Mouse (Mus musculus) heart, embryonic 14.5 days (tissue): ENCODE measurements around the gene Pank2. TPM values are rescaled to one million over a fixed set of nuclear protein-coding genes. Genes with fewer than 3 reads are reported as not detected.
A peak's percentile ranks its signal among the peaks of the same experiment; 100 is the strongest.

Experiments used
- ATAC-seq: fragments of 200-750 bp; cut with Nextera tagmentation; 2 replicates; pipeline ENCODE4 v1.8.0; 2017; ENCODE audit warnings: low read depth, moderate TSS enrichment; ENCODE audit not compliant: insufficient number of reproducible peaks, insufficient read depth, low FRiP score
- H3K27ac ChIP-seq, 2 experiments: fragments of 200-500 bp in 1 of 2; fragments of 300-500 bp in 1 of 2; sonication (generic) in 1 of 2; replicated peaks in 1 of 2; 2 replicates each; pipeline ENCODE4 v1.5.1; 2012 to 2014; ENCODE audit warnings: low read depth in 2 of 2, low read length in 2 of 2, control low read depth in 1 of 2, mild to moderate bottlenecking in 1 of 2, mixed read lengths in 1 of 2; ENCODE audit not compliant: control insufficient read depth in 1 of 2, insufficient read depth in 1 of 2
- H3K27me3 ChIP-seq: fragments of 300-500 bp; sonication (generic); 2 replicates; pipeline ENCODE4 v1.6.1; 2014; ENCODE audit warnings: mild to moderate bottlenecking, low read length, control low read depth; ENCODE audit not compliant: control insufficient read depth, insufficient read depth
- H3K36me3 ChIP-seq: fragments of 300-500 bp; sonication (generic); 2 replicates; pipeline ENCODE4 v1.6.1; 2014; ENCODE audit warnings: mild to moderate bottlenecking, control low read depth, low read length, mixed read lengths; ENCODE audit not compliant: control insufficient read depth, insufficient read depth
- H3K4me1 ChIP-seq, 2 experiments: fragments of 200-500 bp in 1 of 2; fragments of 300-500 bp in 1 of 2; sonication (generic) in 1 of 2; 2 replicates each; pipeline ENCODE4 v1.6.1; 2012 to 2014; ENCODE audit warnings: low read length in 2 of 2, control low read depth in 1 of 2, mixed read lengths in 1 of 2; ENCODE audit not compliant: control insufficient read depth in 2 of 2, insufficient read depth in 2 of 2
- H3K4me2 ChIP-seq: fragments of 300-500 bp; sonication (generic); 2 replicates; pipeline ENCODE4 v1.6.1; 2014; ENCODE audit warnings: mild to moderate bottlenecking, low read length
- H3K4me3 ChIP-seq, 2 experiments: fragments of 200-500 bp in 1 of 2; fragments of 300-500 bp in 1 of 2; sonication (generic) in 1 of 2; 2 replicates each; pipeline ENCODE4 v1.5.1; 2012 to 2014; ENCODE audit warnings: low read length in 2 of 2, mild to moderate bottlenecking in 2 of 2, control low read depth in 1 of 2, low read depth in 1 of 2, moderate library complexity in 1 of 2; ENCODE audit not compliant: control insufficient read depth in 1 of 2, insufficient read depth in 1 of 2
- H3K9ac ChIP-seq: fragments of 300-500 bp; sonication (generic); 2 replicates; pipeline ENCODE4 v1.6.1; 2014; ENCODE audit warnings: mild to moderate bottlenecking, low read length
- H3K9me3 ChIP-seq: fragments of 300-500 bp; sonication (generic); 2 replicates; pipeline ENCODE4 v1.6.1; 2016; ENCODE audit warnings: low read length, control low read depth; ENCODE audit not compliant: control insufficient read depth
- WGBS: fragments of 180-500 bp; shearing (Covaris S2); extraction: QIAGEN DNeasy Blood & Tissue Kit; methylation state at CpG from one replicate; pipeline ENCODE4 v1.1.7; 2014; 5-methylcytosine and 5-hydroxymethylcytosine counted together
- microRNA-seq: library from miRNA; unstranded; fragments of <30 nt; microRNA quantifications from one replicate; pipeline ENCODE4, GENCODE M21; 2016
- polyA plus RNA-seq: library from polyadenylated mRNA; unstranded; fragments of >200 nt; fragmentation: Nextera tagmentation; extraction: Ambion mirVana; gene quantifications from 2 replicates; pipeline ENCODE4 v1.2.1, GENCODE M21; 2014

The Pank2 gene
- polyA plus RNA-seq, 1 experiment from 2014 or later = 32.9 TPM

DNA sequence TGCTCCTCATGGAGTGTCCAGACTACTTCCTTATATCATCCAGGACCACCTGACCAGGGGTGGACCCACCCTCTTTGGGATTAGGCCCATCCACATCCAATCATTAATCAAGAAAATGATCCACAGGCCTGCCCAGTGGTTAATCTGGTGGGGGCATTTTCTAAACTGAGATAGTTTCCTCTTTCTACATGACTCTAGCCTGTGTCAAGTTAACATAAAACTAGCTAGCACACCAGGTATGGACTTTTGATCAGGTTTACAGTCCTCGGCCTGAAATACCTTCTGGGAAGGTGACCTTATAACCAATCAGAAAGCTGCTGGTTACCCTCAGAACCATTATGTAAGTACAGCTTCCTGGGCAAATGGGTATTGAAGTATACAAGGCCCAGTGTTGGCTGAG, 66.7 kb downstream of the Pank2 start:
- no peaks in the 10 kb centered on the region for H3K9me3 ChIP-seq
- 0 out of 4 replicates have a peak, but pooled peaks cover 0 to 4% of the 10 kb centered on the region in 2 experiments for H3K4me1 ChIP-seq
- H3K36me3 ChIP-seq = no peaks in the 10 kb centered on the region
- H3K9ac ChIP-seq = no peak overlapping the region
- ATAC-seq = no peak
- H3K27ac ChIP-seq = no peak overlapping the region
- no peak overlapping the region for H3K4me2 ChIP-seq
- 79% methylated on average over 1 of the region's 1 CpGs for WGBS
- H3K4me3 ChIP-seq = no peak overlapping the region
- no peaks in the 10 kb centered on the region for H3K27me3 ChIP-seq

- 75% methylated on average over 3 of the region's 3 CpGs for WGBS
- Histone ChIP-seq H3K4me3 (no peak overlapping the region), H3K27me3 (no peaks in the 10 kb centered on the region), H3K27ac (no peak overlapping the region), H3K9me3 (no peaks in the 10 kb centered on the region), H3K9ac (no peak overlapping the region), H3K36me3 (no peaks in the 10 kb centered on the region), H3K4me2 (no peak overlapping the region), H3K4me1 (0 out of 4 replicates have a peak, but pooled peaks cover 0 to 4% of the 10 kb centered on the region in 2 experiments)
- no peak for ATAC-seq
Observed at GRCm38 (mm10) chr2:131330548-131330947, 68.3 kb downstream of the Pank2 start.

DNA sequence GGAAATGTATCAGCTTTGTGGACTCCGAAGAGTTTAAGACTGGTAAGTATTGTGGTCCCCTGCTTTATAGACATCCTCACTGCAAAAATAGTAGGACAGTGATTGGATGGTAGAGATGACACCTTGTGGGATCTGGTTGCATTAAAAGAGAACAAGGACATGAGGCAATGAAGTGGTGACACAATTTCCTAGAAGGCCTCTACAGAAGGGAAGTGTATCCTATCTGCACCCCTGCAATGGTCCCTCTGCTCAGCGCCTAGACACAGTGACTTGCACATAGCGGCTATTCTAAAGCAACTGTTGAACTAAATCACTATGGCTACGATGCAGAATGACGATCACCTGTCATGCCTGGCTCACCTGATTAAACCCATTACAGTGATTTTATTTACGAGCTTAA, 75.3 kb downstream of the Pank2 start:
- Histone ChIP-seq H3K9ac (no peak overlapping the region), H3K4me2 (no peak overlapping the region), H3K9me3 (peaks cover 3% of the 10 kb centered on the region; the same call in 1 of the 2 replicates), H3K27ac (no peak overlapping the region), H3K36me3 (no peaks in the 10 kb centered on the region), H3K4me3 (no peak overlapping the region), H3K27me3 (no peaks in the 10 kb centered on the region), H3K4me1 (no peaks in the 10 kb centered on the region)
- WGBS = 85% methylated on average over 6 of the region's 6 CpGs
- ATAC-seq = no peak

DNA sequence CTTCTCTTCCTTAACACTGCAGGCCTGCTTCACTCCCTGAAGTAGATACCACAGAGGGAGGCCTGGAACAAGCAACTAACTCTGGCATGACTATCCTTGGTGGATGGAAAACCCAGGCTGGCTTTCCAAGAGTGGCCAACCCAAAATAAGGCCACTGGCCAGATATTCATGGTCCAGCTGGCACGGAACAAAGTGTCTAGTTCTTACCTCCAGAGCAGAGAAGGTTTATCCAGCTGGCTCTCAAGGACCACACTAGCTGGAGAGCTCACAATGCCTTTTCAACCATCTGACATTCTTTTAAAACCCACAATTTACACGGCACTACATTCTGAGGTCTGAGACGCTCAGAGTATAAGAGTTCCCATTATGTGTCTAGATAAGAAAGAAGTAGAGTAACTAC, 82.2 kb downstream of the Pank2 start:
- Histone ChIP-seq H3K9me3 (peaks cover 3% of the 10 kb centered on the region; the same call in 1 of the 2 replicates), H3K4me2 (no peak overlapping the region), H3K27ac (no peak overlapping the region), H3K27me3 (no peaks in the 10 kb centered on the region), H3K36me3 (no peaks in the 10 kb centered on the region), H3K4me1 (no peaks in the 10 kb centered on the region), H3K4me3 (no peak overlapping the region), H3K9ac (no peak overlapping the region)
- 73% methylated on average over 3 of the region's 3 CpGs for WGBS
- no peak for ATAC-seq

GRCm38 (mm10) chr2:131345556-131345955, 83.3 kb downstream of the Pank2 start:
- Histone ChIP-seq H3K27me3 (no peaks in the 10 kb centered on the region), H3K9me3 (peaks cover 3% of the 10 kb centered on the region; the same call in 1 of the 2 replicates), H3K36me3 (no peaks in the 10 kb centered on the region), H3K27ac (no peak overlapping the region), H3K4me2 (no peak overlapping the region), H3K4me1 (no peaks in the 10 kb centered on the region), H3K9ac (no peak overlapping the region), H3K4me3 (no peak overlapping the region)
- no peak for ATAC-seq
- 56% methylated on average over 3 of the region's 3 CpGs for WGBS

Small RNAs within 50 kb of the gene (microRNA-seq; reads per million reads assigned to microRNA genes)
- 40.0 reads per million, percentile 40 among the genes with 10 or more reads in this experiment for gene Mir103-2

Other genes starting within 250 kb of the Pank2 start
- gene Gfra4, start 219.4 kb upstream of the Pank2 start, polyA plus RNA-seq = 2.7 and 3.2 TPM in 2 replicates
- gene Adam33, start 198.7 kb upstream of the Pank2 start, polyA plus RNA-seq = 8.2 and 10.3 TPM in 2 replicates
- gene Siglec1, start 175.7 kb upstream of the Pank2 start, polyA plus RNA-seq = 0.54 and 0.63 TPM in 2 replicates
- gene Hspa12b, start 135.2 kb upstream of the Pank2 start, polyA plus RNA-seq = 5.8 and 6.3 TPM in 2 replicates
- not detected in 2 replicates for gene Gm11037, start 129.0 kb upstream of the Pank2 start, polyA plus RNA-seq
- 71.0 and 80.3 TPM in 2 replicates for gene 1700037H04Rik, start 102.4 kb upstream of the Pank2 start, polyA plus RNA-seq
- gene Cenpb, start 82.4 kb upstream of the Pank2 start, polyA plus RNA-seq = 6.2 and 7.0 TPM in 2 replicates
- 33.1 and 38.9 TPM in 2 replicates for gene Cdc25b, start 75.5 kb upstream of the Pank2 start, polyA plus RNA-seq
- 2.0 and 2.4 TPM in 2 replicates for gene Spef1, start 75.2 kb upstream of the Pank2 start, polyA plus RNA-seq
- gene Ap5s1, start 55.4 kb upstream of the Pank2 start, polyA plus RNA-seq = 39.7 and 44.3 TPM in 2 replicates
- gene Mavs, start 28.4 kb upstream of the Pank2 start, polyA plus RNA-seq = 20.0 and 20.9 TPM in 2 replicates
- 2.0 and 2.6 TPM in 2 replicates for gene Rnf24, start 90.4 kb downstream of the Pank2 start, polyA plus RNA-seq
- gene Smox, start 229.0 kb downstream of the Pank2 start, polyA plus RNA-seq = 17.7 and 19.4 TPM in 2 replicates